Mouse (Mus musculus) naive thymus-derived CD4-positive, alpha-beta T cell, adult 2 months (primary cell): ENCODE data around the gene Pold4.

ENCODE experiments used
- DNase-seq: peaks from one replicate; pipeline ENCODE4 v3.0.0-alpha.2; 2011; ENCODE audit warnings: low read depth

Pold4 gene

DNA sequence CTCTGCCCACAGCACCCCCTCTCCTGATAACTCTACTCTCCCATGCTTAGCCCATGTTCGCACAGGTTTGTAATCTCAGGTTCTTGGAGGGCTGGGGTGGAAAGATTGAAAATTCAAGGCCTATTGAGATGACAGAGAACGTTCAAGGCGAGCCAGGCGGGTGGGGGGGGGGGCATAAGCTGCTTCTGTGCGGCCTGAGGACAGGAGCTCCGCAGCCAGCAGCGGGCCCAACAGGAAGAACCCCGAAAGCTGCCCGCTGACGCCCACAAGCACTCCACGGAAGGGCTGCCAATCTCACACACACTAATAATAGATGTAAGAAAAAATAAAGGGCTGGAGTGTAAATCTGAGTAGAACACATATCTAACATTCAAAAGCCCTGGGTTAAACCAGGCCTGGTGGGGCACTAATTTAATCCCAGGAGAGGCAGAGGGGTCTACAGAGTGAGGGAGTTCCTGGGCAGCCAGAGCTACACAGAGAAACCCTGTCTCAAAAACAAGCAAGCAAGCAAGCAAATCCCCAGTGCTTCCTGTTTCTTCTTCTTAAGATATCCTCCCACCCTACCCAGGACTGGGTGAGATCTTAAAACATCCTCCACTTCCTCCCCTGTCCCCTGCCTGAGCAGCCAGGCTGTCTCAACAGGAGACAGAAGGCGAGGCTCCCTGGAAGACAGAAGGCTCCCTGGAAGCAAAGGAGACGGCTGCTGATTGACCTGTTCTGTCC is 27.9 kb upstream of the Pold4 start:
- DNase-seq, result peak; percentile 76

GRCm38 (mm10) chr19:4204889-4205288 is 26.8 kb upstream of the Pold4 start:
- DNase-seq, result peak; percentile 63

DNA sequence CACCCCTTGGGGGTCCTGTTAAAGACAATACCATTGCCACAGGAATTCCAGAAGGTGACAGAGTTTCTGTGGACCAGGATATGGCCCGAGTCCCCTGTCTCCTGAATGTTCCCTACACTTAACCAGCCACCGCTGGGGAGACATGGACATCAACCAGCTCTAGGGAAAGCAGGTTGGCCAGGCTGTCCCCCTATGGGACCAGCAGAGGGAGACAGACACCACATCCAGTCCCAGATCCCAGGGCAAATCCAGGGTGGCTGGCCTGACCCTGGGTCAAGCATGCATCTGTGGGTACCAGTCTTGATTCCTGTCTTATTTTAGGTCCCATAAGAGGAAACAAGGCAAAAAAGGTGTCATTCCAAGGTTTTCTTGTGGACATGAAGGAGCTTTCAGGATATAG is 24.7 kb upstream of the Pold4 start:
- peak; percentile 79 for DNase-seq

GRCm38 (mm10) chr19:4208563-4208962 is 23.1 kb upstream of the Pold4 start:
- DNase-seq, result no peak

DNA sequence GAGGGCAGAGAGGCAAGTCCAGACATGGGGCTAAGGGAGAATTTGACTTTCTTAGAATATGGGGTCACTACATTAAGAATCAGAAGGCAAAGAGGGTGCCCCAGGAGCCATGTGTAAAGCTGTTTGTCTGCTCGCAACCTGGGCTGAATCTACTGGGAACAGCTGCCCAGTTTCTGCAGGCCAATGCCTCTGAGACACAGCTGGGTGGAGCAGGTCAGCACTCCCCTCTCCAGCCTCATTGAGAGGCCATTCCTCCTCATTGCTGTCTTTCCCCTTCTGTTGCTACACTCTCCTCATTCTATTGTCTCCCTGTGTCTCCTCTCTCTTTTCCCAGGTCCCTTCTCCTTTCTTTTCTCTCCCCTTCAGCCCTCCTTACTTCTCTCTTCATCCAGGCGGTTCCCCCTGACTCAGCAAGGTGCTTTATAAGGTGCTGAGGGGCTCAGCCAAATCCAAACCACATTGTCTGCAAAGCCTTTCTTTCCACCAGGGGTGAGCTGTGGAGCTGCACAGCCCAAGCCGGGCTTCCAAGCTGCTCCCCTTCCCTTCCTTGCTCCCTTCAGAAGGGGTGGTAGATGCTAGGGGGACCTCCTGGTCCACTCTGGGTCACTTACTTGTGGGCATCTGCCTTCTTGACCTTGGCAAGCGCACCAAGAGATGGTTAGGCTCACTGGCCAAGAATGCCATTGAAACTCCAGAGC is 19.7 kb upstream of the Pold4 start:
- DNase-seq, result no peak

- no peak for DNase-seq
These were observed 18.1 kb upstream of the Pold4 start for GRCm38 (mm10) chr19:4213524-4213974.

GRCm38 (mm10) chr19:4214071-4214770 is 17.5 kb upstream of the Pold4 start, which contains the start of the genes Clcf1 and AC109138.7:
Gene Clcf1, plus strand, starts transcription at chr19:4214238.
Gene AC109138.7, plus strand, starts transcription at chr19:4214357.
- peak; percentile 90 for DNase-seq

DNA sequence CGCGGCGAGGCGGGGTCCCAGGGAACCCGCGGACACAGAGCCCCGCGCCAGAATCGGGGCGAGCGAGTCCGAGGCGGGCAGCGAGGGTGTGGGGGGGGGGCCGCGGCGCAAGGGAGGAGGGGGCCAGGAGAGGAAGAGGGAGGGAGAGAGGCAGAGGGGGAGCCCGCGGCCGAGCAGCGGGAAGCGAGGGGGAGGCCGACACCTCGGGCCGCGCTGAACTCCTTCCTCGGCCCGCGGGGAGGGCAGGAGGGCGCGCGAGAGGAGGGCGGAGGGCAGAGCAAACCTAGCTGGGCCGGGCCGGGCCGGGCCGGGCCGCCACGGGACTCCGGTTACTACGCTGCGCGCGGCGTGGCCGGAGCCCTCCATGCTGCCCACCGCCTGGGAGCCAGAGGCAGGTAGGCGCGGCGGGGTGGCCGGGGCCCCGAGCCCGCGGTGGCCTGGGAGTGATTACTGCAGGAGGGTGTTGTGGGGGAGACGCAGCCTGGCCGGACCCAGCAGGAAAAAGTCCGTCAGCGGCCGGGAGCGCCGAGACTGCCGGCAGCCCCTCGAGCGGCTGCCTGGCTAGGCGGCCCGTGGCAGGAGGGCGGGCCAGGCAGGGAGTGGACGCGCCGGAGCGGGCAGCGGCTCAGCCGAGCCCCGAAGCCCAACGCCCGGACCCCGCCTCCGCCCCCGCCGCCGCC is 16.8 kb upstream of the Pold4 start:
- peak; percentile 46 for DNase-seq

- DNase-seq, result peak; percentile 35
These were observed 16.3 kb upstream of the Pold4 start for GRCm38 (mm10) chr19:4215451-4215840.

DNA sequence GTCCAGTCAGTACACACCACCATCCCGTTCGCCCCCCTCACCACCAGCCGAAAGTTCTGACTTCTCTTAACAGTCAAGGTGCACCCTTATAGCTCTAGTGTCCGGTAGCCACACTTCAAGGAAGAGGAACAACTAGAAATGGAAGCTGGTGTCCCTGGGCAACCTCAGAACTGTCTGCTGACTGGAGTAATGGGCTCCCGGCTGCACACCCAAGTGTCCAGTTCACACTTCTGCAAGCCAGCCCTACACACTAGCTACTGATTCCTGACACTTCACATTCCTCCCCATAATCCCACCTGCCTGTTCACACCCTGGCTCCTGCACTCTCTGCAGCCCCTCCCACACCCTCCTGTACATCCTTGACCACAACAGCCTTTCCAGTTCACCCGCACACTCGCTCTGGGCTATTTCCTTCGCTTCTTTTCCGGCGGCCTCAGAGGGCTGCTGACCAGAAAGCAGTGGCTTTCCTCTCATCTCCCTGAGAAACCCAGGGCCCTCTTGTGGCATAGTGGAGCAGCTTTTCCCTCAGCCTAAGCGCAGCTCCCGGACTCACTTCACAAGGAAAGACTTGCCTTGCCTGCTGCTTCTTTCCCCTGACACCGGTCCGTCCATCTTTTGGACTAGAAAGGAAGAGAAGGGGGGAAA is 15.5 kb upstream of the Pold4 start:
- DNase-seq, result peak; percentile 22

DNA sequence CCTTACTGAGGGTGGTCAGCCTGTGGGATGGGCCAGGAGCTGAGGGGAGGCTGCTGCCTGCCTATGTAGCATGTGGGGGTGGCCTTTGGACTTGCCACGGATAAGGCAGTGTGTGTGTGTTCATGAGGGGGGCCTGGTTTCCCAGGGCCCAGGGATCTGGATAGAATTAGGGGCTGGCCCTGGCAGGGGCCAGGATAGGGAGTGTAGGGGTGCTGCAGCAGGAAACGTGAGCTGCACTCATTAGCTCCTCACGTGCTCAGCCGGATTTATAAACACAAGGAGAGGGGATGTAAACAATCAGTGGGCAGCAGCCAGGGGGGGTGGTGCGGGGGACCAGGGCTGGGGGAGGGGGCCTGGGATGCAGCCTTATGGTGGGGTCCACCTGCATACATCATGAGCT is 14.6 kb upstream of the Pold4 start:
- DNase-seq, result no peak

- DNase-seq, result no peak
These were observed 13.8 kb upstream of the Pold4 start for GRCm38 (mm10) chr19:4217855-4218254.

DNA sequence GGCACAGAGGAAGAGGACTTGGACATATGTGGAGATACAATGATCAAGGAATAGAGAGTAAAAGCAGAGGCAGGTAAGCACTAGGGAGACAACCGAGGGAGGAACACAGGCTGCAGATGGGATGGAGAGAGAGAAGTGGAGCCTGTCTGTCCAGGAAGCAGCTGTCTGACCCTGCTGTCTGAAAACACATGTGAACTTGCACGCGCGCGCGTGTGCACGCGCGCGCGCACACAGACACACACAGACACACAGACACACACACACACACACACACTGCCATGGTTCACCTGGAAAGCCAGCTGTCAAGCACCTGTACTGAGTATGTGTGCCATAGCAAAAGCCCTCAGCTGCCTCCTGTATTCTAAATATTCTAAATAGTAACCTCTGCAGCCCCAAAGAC is 13.4 kb upstream of the Pold4 start:
- peak; percentile 22 for DNase-seq

DNA sequence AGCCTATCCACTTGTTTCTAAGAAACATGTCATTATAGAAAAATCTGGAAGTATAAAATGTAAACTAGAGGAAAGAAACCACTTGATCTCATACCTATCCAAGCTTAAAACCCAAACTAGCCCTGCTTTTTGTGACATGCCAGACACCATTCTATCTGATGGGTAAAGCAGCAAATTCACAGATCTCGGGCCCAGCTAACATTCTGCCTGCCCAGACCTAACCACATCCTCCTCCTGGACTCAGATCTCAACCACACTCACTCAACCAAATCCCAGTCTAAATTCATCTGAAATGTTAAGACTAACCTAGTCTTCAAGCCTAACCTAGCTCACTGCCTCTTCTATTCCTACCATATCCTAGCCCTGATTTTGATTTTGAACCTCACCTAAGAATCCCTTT is 12.9 kb upstream of the Pold4 start:
- peak; percentile 70 for DNase-seq

- DNase-seq, result no peak
These were observed 11.8 kb upstream of the Pold4 start for GRCm38 (mm10) chr19:4219943-4220342.

- DNase-seq, result no peak
These were observed 11.3 kb upstream of the Pold4 start for GRCm38 (mm10) chr19:4220416-4220815.

DNA sequence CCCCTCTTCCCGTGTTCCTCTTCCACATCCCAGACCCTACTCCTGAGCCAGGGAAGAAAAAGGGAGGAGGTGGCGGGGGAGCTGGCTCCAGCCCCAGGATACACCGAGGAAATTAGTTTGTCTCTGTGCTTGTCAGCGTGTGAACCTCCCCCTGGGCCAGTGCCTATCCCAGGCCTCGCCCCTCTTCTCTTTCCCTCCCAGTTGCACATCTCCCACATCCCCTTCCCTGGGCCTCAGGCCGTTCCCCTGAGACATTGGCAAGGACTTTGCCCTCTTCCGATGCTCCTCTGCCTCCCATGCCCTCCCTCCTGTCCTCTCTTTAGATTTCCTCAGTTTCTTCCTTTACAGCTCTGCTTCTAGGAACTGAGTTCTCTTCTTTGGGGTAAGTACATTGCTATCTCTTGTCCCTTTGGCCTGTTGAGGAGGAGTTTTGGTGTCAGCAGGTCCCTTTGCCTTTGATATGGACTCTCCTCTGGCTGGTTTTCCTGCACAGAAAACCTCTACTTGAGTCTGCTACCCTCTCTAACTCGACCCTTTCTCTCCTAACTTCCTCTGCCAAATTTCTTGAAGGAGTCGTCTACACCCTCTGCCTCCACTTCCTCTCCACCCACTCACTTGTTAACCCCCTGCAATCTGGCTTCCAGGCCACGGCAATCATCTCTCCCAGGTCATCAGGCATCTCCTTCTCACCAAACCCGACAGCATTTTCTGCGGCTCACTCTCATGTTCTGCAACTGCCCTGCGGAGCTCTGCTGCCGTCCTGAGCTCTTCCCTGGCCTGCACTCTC is 10.5 kb upstream of the Pold4 start:
- DNase-seq, result peak; percentile 63

DNA sequence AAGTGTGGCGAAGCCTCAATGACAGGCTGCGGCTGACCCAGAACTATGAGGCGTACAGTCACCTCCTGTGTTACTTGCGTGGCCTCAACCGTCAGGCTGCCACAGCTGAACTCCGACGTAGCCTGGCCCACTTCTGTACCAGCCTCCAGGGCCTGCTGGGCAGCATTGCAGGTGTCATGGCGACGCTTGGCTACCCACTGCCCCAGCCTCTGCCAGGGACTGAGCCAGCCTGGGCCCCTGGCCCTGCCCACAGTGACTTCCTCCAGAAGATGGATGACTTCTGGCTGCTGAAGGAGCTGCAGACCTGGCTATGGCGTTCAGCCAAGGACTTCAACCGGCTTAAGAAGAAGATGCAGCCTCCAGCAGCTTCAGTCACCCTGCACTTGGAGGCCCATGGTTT is 9.5 kb upstream of the Pold4 start:
- DNase-seq, result peak; percentile 41

GRCm38 (mm10) chr19:4226779-4227178 is 4.9 kb upstream of the Pold4 start:
- DNase-seq, result peak; percentile 47

- peak; percentile 75 for DNase-seq
These were observed 4.3 kb upstream of the Pold4 start for GRCm38 (mm10) chr19:4227446-4227845.
